Mouse (Mus musculus): ENCODE results near the gene Cd163.

- TF ChIP-seq CTCF (IDR thresholded peaks at IDR 0.05; ENCODE audit: low read depth, low read length) (peak; percentile 79), EP300 (IDR thresholded peaks at IDR 0.05; ENCODE audit: insufficient read depth, low read depth, low read length) (no peak)
Observed at GRCm38 (mm10) chr6:124262696-124263095, 41.8 kb upstream of the Cd163 start.

Data from ES-Bruce4 (cell line).